Mouse (Mus musculus) ES-E14 (cell line): ENCODE measurements at regions not wholly inside any gene's neighbourhood (a gene's known extent, or its start where the extent isn't known, plus 50 kb on each side); places are given as distances from the start of the nearest gene placed in this dataset.

ENCODE experiments used
- DNase-seq: peaks from one replicate; pipeline ENCODE4 v3.0.0-alpha.2; 2013; ENCODE audit warnings: low read depth, low spot score
- H3K27ac ChIP-seq: 2 replicates; pipeline ENCODE4 v1.5.1; 2012; ENCODE audit warnings: low read depth, mild to moderate bottlenecking, low read length, moderate library complexity, mixed read lengths; ENCODE audit not compliant: poor library complexity, insufficient read depth, severe bottlenecking
- H3K36me3 ChIP-seq: 2 replicates; pipeline ENCODE4 v1.6.1; 2012; ENCODE audit warnings: mild to moderate bottlenecking, low read length, moderate library complexity, mixed read lengths; ENCODE audit not compliant: control insufficient read depth, poor library complexity, insufficient read depth, severe bottlenecking
- H3K4me1 ChIP-seq, 2 experiments: fragments of 150-350 bp in 1 of 2; sonication (generic) in 1 of 2; 2 replicates each; pipeline ENCODE4 v1.6.1; 2012; ENCODE audit warnings: low read length in 2 of 2, mild to moderate bottlenecking in 1 of 2, mixed read lengths in 1 of 2; ENCODE audit not compliant: control insufficient read depth in 2 of 2, insufficient read depth in 2 of 2, poor library complexity in 1 of 2
- H3K4me3 ChIP-seq, 2 experiments: fragments of 150-350 bp in 1 of 2; sonication (generic) in 1 of 2; 2 replicates each; pipeline ENCODE4 v1.5.1; 2012; ENCODE audit warnings: low read length in 2 of 2, low read depth in 1 of 2, mild to moderate bottlenecking in 1 of 2, mixed read lengths in 1 of 2; ENCODE audit not compliant: insufficient read depth in 1 of 2, poor library complexity in 1 of 2, severe bottlenecking in 1 of 2
- H3K9ac ChIP-seq: 2 replicates; pipeline ENCODE4 v1.6.1; 2012; ENCODE audit warnings: low read depth, mild to moderate bottlenecking, low read length, mixed read lengths; ENCODE audit not compliant: poor library complexity, insufficient read depth, severe bottlenecking
- H3K9me3 ChIP-seq: fragments of 150-350 bp; sonication (generic); 2 replicates; pipeline ENCODE4 v1.6.1; 2012; ENCODE audit warnings: low read depth, mild to moderate bottlenecking, low read length; ENCODE audit not compliant: control insufficient read depth, insufficient read depth
- CHD2 ChIP-seq: IDR thresholded peaks from 2 replicates; pipeline ENCODE4 v1.6.1; 2014; ENCODE audit warnings: mild to moderate bottlenecking, low read depth, low read length, inconsistent platforms
- HCFC1 ChIP-seq: IDR thresholded peaks from 2 replicates; pipeline ENCODE4 v1.6.1; 2012; ENCODE audit warnings: low read length, inconsistent platforms, borderline replicate concordance; ENCODE audit not compliant: insufficient read depth
- MAFK ChIP-seq: IDR thresholded peaks from 2 replicates; pipeline ENCODE4 v1.6.1; 2014; ENCODE audit warnings: mild to moderate bottlenecking, low read depth, low read length, inconsistent platforms; ENCODE audit not compliant: insufficient read depth
- ZC3H11A ChIP-seq: IDR thresholded peaks from 2 replicates; pipeline ENCODE4 v1.6.1; 2012; ENCODE audit warnings: low read depth, mild to moderate bottlenecking, inconsistent platforms, low read length, borderline replicate concordance
- ZNF384 ChIP-seq: IDR thresholded peaks from 2 replicates; pipeline ENCODE4 v1.6.1; 2012; ENCODE audit warnings: low read depth, low read length, inconsistent platforms
- in situ Hi-C, 2 experiments: fragments of 600-800 bp; cut with MboI; formaldehyde crosslinking; loops; one replicate each; pipeline ENCODE4 v1.15.1; 2025; ENCODE audit warnings: low sequenced_read_pairs in 2 of 2, inconsistent platforms in 1 of 2; ENCODE audit not compliant: unreplicated experiment in 2 of 2

DNA sequence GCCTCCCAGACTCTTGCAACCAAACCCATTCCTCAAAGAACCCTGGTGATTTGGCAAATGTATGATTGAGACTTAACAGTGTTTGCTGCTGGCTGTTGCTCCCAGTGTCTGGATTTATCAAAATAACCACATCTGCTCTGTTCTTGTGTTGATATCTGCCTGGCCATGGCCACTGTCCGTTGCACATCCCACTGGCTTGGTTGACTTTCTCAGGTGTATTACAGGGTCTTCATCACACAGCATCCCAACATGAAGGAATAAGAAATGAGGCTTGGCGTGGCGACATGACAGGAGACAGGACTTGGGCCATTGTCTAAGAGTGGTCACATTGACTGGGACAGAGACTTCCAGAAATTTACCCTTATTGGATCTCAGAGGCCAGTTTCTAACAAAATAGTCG is 121.2 kb downstream of the Srek1 start:
- in situ Hi-C loops = no loop called here
- Histone ChIP-seq H3K4me3 (no peak overlapping the region), H3K9me3 (no peaks in the 10 kb centered on the region), H3K9ac (no peak overlapping the region), H3K36me3 (no peaks in the 10 kb centered on the region), H3K4me1 (no peaks in the 10 kb centered on the region), H3K27ac (no peak overlapping the region)
- TF ChIP-seq CHD2 = no peak
- DNase-seq = no peak

GRCm38 (mm10) chr13:103649383-103649782 is 125.0 kb downstream of the Srek1 start:
- TF ChIP-seq MAFK (no peak), CHD2 (no peak), HCFC1 (no peak), ZC3H11A (no peak), ZNF384 (no peak)
- Histone ChIP-seq H3K36me3 (no peaks in the 10 kb centered on the region), H3K9me3 (no peaks in the 10 kb centered on the region), H3K9ac (no peak overlapping the region), H3K4me1 (no peaks in the 10 kb centered on the region), H3K4me3 (no peak overlapping the region), H3K27ac (no peak overlapping the region)
- in situ Hi-C loops = loop anchor here in 1 of 2 experiments (25.0 kb wide), 1 partner anchor 487 kb away; no protein-coding TSS in a partner anchor
- no peak for DNase-seq

DNA sequence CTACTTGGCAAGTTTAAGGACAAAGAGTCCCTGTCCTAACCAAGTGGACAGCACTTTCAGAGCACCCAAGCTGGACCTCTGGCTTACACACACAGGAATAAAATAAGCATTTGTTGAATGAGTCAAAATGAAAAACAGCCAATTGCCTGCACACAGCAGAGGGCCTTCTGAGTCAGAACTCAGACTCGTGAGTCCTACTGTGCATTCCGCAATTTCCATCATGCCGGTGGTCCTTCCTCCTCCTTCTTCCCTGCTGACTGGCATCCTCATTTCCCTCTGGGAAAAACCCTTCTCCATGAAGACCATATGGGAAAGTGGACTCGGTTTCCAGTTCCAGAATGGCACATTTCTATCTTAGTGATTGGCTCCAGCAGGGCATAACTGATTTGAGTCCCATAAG is 126.4 kb downstream of the Srek1 start:
- H3K9me3 ChIP-seq = no peaks in the 10 kb centered on the region
- in situ Hi-C loops = loop anchor here in 1 of 2 experiments (25.0 kb wide), 1 partner anchor 486 kb away; no protein-coding TSS in a partner anchor
- H3K36me3 ChIP-seq = no peaks in the 10 kb centered on the region
- H3K27ac ChIP-seq = no peak overlapping the region
- TF ChIP-seq MAFK (no peak), HCFC1 (no peak), CHD2 (no peak), ZC3H11A (no peak), ZNF384 (no peak)
- no peak for DNase-seq
- H3K9ac ChIP-seq = no peak overlapping the region
- no peak overlapping the region for H3K4me3 ChIP-seq
- H3K4me1 ChIP-seq = no peaks in the 10 kb centered on the region

DNA sequence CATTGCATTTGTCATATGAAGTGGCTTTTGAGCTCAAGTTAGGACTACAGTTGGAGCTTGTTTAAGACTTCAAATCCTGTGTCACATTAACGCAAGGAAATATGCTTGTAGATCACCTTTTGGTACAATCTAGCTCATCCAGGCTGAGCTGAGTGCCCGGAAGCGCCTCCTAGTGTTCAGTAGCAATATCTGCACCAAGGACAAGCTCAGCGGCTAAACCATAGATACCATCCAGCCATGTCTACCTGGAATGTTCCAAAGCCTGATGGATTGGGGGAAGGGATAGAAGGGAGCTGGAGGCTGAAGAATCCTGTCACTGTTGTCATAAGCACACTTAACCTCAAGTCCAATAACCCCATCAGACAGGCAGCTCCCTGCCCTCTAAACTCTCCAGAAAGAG is 128.4 kb downstream of the Srek1 start:
- Histone ChIP-seq H3K4me3 (no peak overlapping the region), H3K27ac (no peak overlapping the region), H3K9me3 (no peaks in the 10 kb centered on the region), H3K4me1 (no peaks in the 10 kb centered on the region), H3K36me3 (no peaks in the 10 kb centered on the region), H3K9ac (no peak overlapping the region)
- in situ Hi-C loops = loop anchor here in 1 of 2 experiments (25.0 kb wide), 1 partner anchor 484 kb away; no protein-coding TSS in a partner anchor
- DNase-seq = peak; percentile 37
- TF ChIP-seq HCFC1 (no peak), ZNF384 (peak; percentile 71), CHD2 (no peak), ZC3H11A (peak; percentile 71), MAFK (no peak)
